Mouse (Mus musculus) cortical plate, adult 2 months (tissue): ENCODE results near the gene A930009A15Rik.

Experiments
- CTCF ChIP-seq: fragments of 200-500 bp; IDR thresholded peaks from 2 replicates; pipeline ENCODE4 v1.5.1; 2011; ENCODE audit warnings: mild to moderate bottlenecking, control low read depth, low read length; ENCODE audit not compliant: insufficient read depth; ENCODE audit errors: extremely low read depth
- POLR2A ChIP-seq: fragments of 200-500 bp; IDR thresholded peaks from 2 replicates; pipeline ENCODE4 v1.6.1; 2011; ENCODE audit warnings: mild to moderate bottlenecking, low read length, control low read depth; ENCODE audit not compliant: insufficient read depth; ENCODE audit errors: extremely low read depth

- TF ChIP-seq CTCF (no peak), POLR2A (no peak)
Measured at GRCm38 (mm10) chr10:115585491-115586245, 15.9 kb downstream of the A930009A15Rik start.
